Mouse (Mus musculus) B cell, adult 67 days (primary cell): ENCODE data around the gene Anapc2. TPM values are rescaled to one million over a fixed set of nuclear protein-coding genes. Genes with fewer than 3 reads are reported as not detected.

Experiments used
- total RNA-seq, 2 experiments: library from RNA; stranded (reverse); gene quantifications; 4 replicates each; pipeline ENCODE4 v1.2.4; 2023

Anapc2 gene
- 100 to 1,000 TPM; 114 to 127 TPM for total RNA-seq

GRCm38 (mm10) chr2:25271827-25272511 is at the start of gene Anapc2, which contains the start of gene Ssna1:
Anapc2 (plus strand) TSS chr2:25272478.
Ssna1 (minus strand) TSS chr2:25272438.

GRCm38 (mm10) chr2:25224492-25224765 is 47.8 kb upstream of the Anapc2 start, which contains the start of gene Tubb4b:
Tubb4b (minus strand) TSS chr2:25224702.

GRCm38 (mm10) chr2:25234050-25234449 is 38.2 kb upstream of the Anapc2 start, which contains the start of gene Slc34a3:
Slc34a3 (minus strand) TSS chr2:25234364.

GRCm38 (mm10) chr2:25236614-25237013 is 35.7 kb upstream of the Anapc2 start, which contains the start of gene Rnf224:
Rnf224 (minus strand) TSS chr2:25236787.

GRCm38 (mm10) chr2:25242101-25242506 is 30.2 kb upstream of the Anapc2 start, which contains the start of the genes Rnf208 and Cysrt1:
Rnf208 (plus strand) TSS chr2:25242255.
Cysrt1 (minus strand) TSS chr2:25242452.

GRCm38 (mm10) chr2:25246183-25247072 is 25.9 kb upstream of the Anapc2 start, which contains the start of gene AL732309.1:
AL732309.1 (minus strand) TSS chr2:25246863.

GRCm38 (mm10) chr2:25255284-25255779 is 16.9 kb upstream of the Anapc2 start, which contains the start of gene Tmem203:
Tmem203 (plus strand) TSS chr2:25255439.

GRCm38 (mm10) chr2:25262291-25262767 is 9.9 kb upstream of the Anapc2 start, which contains the start of gene Tprn:
Tprn (plus strand) TSS chr2:25262618.

GRCm38 (mm10) chr2:25287927-25288649 is 15.8 kb downstream of the Anapc2 start, which contains the start of gene Tmem210:
Tmem210 (plus strand) TSS chr2:25288145.

GRCm38 (mm10) chr2:25289651-25290050 is 17.4 kb downstream of the Anapc2 start, which contains the start of gene Lrrc26:
Lrrc26 (plus strand) TSS chr2:25289915.

GRCm38 (mm10) chr2:25318971-25319773 is 46.9 kb downstream of the Anapc2 start, which contains the start of gene Grin1:
Grin1 (minus strand) TSS chr2:25319187.

GRCm38 (mm10) chr2:25332286-25333160 is 60.2 kb downstream of the Anapc2 start, which contains the start of gene Man1b1:
Man1b1 (plus strand) TSS chr2:25332338.

Other genes starting within 250 kb of the Anapc2 start
- gene Nsmf, start 218.1 kb upstream of the Anapc2 start, total RNA-seq = 10 to 100 TPM; 44.6 to 55.0 TPM
- not detected for gene Entpd8, start 192.2 kb upstream of the Anapc2 start, total RNA-seq
- not detected for gene Noxa1, start 177.3 kb upstream of the Anapc2 start, total RNA-seq
- gene Nrarp, start 91.7 kb upstream of the Anapc2 start, total RNA-seq = 1 to 10 TPM; 3.7 to 4.2 TPM
- 10 to 100 TPM; 36.4 to 59.0 TPM for gene Tor4a, start 75.6 kb upstream of the Anapc2 start, total RNA-seq
- gene Nelfb, start 61.0 kb upstream of the Anapc2 start, total RNA-seq = 10 to 100 TPM; 96.3 to 98.1 TPM
- gene Stpg3, start 57.8 kb upstream of the Anapc2 start, total RNA-seq = not detected
- under 1 TPM in 1 of 2 experiments, not detected in 1; 0.50 TPM for gene Fam166a, start 53.7 kb upstream of the Anapc2 start, total RNA-seq
- gene Tubb4b, start 47.8 kb upstream of the Anapc2 start, total RNA-seq = 100 to 1,000 TPM; 117 to 128 TPM
- gene Slc34a3, start 38.1 kb upstream of the Anapc2 start, total RNA-seq = not detected
- not detected for gene Rnf224, start 35.7 kb upstream of the Anapc2 start, total RNA-seq
- gene Rnf208, start 30.2 kb upstream of the Anapc2 start, total RNA-seq = not detected
- not detected for gene Cysrt1, start 30.0 kb upstream of the Anapc2 start, total RNA-seq
- gene AL732309.1, start 25.6 kb upstream of the Anapc2 start, total RNA-seq = 10 to 100 TPM; 10.7 to 11.9 TPM
- gene Tmem203, start 17.0 kb upstream of the Anapc2 start, total RNA-seq = 10 to 100 TPM; 20.1 to 25.4 TPM
- gene Tprn, start 9.9 kb upstream of the Anapc2 start, total RNA-seq = 10 to 100 TPM; 15.5 to 20.0 TPM
- 10 to 100 TPM; 43.7 to 44.2 TPM for gene Ssna1, start within 50 bp of the Anapc2 start, total RNA-seq
- gene Tmem210, start 15.7 kb downstream of the Anapc2 start, total RNA-seq = not detected
- gene Lrrc26, start 17.4 kb downstream of the Anapc2 start, total RNA-seq = not detected
- not detected for gene Grin1, start 46.7 kb downstream of the Anapc2 start, total RNA-seq
- 10 to 100 TPM; 49.9 to 52.4 TPM for gene Man1b1, start 59.9 kb downstream of the Anapc2 start, total RNA-seq
- 10 to 100 TPM; 36.0 to 36.9 TPM for gene Dpp7, start 83.9 kb downstream of the Anapc2 start, total RNA-seq
- 10 to 100 TPM; 25.0 to 27.0 TPM for gene Uap1l1, start 93.2 kb downstream of the Anapc2 start, total RNA-seq
- gene Sapcd2, start 99.8 kb downstream of the Anapc2 start, total RNA-seq = 1 to 10 TPM in 1 of 2 experiments, under 1 TPM in 1; 0.44 to 1.0 TPM
- not detected for gene Entpd2, start 123.4 kb downstream of the Anapc2 start, total RNA-seq
- not detected for gene Npdc1, start 126.9 kb downstream of the Anapc2 start, total RNA-seq
- gene Fut7, start 150.8 kb downstream of the Anapc2 start, total RNA-seq = not detected
- 10 to 100 TPM; 48.1 to 52.4 TPM for gene Abca2, start 156.2 kb downstream of the Anapc2 start, total RNA-seq
- not detected for gene Clic3, start 184.4 kb downstream of the Anapc2 start, total RNA-seq
- 10 to 100 TPM; 90.9 to 100.0 TPM for gene Paxx, start 188.6 kb downstream of the Anapc2 start, total RNA-seq
- not detected for gene Ptgds, start 197.6 kb downstream of the Anapc2 start, total RNA-seq
- not detected for gene Lcn12, start 221.4 kb downstream of the Anapc2 start, total RNA-seq
- 10 to 100 TPM; 72.0 to 74.1 TPM for gene Fbxw5, start 228.3 kb downstream of the Anapc2 start, total RNA-seq
- gene C8g, start 229.2 kb downstream of the Anapc2 start, total RNA-seq = under 1 TPM in 1 of 2 experiments, not detected in 1; 0.93 TPM